Mouse (Mus musculus): ENCODE data around the gene Cnpy1. TPM values are rescaled to one million over a fixed set of nuclear protein-coding genes. Genes with fewer than 3 reads are reported as not detected.

Gene Cnpy1
- polyA plus RNA-seq, 1 experiment from 2014 or later: not detected

- no peaks in the 10 kb centered on the region for H3K79me2 ChIP-seq (ENCODE audit: inconsistent target)
- H3K4me3 ChIP-seq (ENCODE audit: inconsistent target): no peak overlapping the region
- no peaks in the 10 kb centered on the region for H3K36me3 ChIP-seq (ENCODE audit: inconsistent target)
- 17% methylated on average over 5 of the region's 5 CpGs for WGBS (ENCODE audit: missing documents)
- H3K27ac ChIP-seq: no peak overlapping the region
Measured at GRCm38 (mm10) chr5:28169166-28169801, 76.3 kb downstream of the Cnpy1 start.

- 3% methylated on average over 35 of the region's 36 CpGs for WGBS (ENCODE audit: missing documents)
- Histone ChIP-seq H3K36me3 (ENCODE audit: inconsistent target) (no peaks in the 10 kb centered on the region), H3K79me2 (ENCODE audit: inconsistent target) (no peaks in the 10 kb centered on the region), H3K4me3 (ENCODE audit: inconsistent target) (peak overlapping the region; percentile 0; the same call in 1 of the 2 replicates), H3K27ac (no peak overlapping the region)
Measured at GRCm38 (mm10) chr5:28168253-28169165, 77.1 kb downstream of the Cnpy1 start.

DNA sequence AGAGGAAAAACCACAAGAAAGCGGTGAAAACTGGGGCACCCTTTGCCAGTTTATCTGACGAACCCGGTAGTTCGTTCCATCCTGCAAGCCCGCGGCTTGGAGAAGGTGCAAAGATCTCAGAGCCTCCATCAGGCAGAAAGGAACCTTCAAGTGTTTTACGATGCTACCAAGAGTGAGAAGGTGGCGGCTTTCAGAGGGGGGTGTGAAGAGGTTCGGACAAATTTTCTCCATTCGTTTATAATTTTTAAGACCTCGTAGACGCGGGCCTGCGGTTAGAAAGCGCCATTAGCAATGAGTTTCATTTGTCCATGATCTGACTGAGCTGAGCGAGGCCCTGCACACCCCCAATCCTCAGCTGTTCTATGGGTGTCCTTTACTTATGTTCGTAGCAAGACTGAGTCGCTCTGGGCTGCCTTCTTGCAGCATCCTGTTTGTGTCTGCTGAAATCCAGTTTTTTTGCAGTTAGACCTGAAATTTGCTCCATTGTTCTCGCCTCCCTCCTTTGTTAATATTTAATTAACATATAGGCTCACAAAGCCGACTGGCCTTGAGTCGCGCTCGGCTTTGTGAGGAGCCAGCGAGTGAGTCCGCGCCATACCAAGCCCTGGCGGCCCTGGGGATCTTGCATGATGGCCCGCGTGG is 77.9 kb downstream of the Cnpy1 start:
- Histone ChIP-seq H3K36me3 (ENCODE audit: inconsistent target) (no peaks in the 10 kb centered on the region), H3K27ac (no peak overlapping the region), H3K79me2 (ENCODE audit: inconsistent target) (no peaks in the 10 kb centered on the region), H3K4me3 (ENCODE audit: inconsistent target) (peak overlapping the region; percentile 0; the same call in 1 of the 2 replicates)
- 5% methylated on average over 29 of the region's 29 CpGs for WGBS (ENCODE audit: missing documents)

DNA sequence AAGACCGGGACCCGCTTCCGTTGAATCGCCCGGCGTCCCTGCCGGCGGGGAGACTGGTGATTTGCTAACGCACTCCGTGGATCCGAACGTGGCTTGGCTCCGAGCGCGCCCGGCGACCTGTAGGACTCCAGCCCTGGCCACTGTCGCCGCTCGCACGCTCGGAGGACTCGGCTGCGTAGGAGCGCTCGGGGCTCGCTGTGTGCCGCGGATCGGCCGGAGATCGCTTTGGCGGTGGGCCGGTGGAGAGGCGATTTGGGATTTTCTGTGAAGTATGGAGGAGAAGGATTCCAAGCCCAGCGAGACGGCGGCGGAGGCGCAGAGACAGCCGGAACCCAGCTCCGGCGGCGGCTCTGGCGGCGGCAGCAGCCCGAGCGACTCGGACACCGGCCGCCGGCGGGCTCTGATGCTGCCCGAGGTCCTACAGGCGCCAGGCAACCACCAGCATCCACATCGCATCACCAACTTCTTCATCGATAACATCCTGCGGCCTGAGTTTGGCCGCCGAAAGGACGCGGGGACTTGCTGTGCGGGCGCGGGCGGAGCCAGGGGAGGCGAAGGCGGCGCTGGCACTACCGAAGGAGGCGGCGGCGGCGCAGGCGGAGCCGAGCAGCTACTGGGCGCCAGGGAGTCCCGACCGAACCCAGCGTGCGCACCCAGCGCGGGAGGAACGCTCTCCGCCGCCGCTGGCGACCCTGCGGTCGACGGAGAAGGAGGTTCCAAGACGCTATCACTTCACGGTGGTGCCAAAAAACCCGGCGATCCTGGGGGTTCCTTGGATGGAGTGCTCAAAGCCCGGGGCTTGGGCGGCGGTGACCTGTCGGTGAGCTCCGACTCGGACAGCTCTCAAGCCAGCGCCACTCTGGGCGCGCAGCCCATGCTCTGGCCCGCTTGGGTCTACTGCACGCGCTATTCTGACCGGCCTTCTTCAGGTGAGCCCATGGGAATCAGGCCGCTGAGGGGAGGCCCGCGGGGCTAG is 79.1 kb downstream of the Cnpy1 start:
- H3K79me2 ChIP-seq (ENCODE audit: inconsistent target): no peaks in the 10 kb centered on the region
- H3K27ac ChIP-seq: no peak overlapping the region
- 2% methylated on average over 102 of the region's 111 CpGs for WGBS (ENCODE audit: missing documents)
- no peak overlapping the region for H3K4me3 ChIP-seq (ENCODE audit: inconsistent target)
- H3K36me3 ChIP-seq (ENCODE audit: inconsistent target): no peaks in the 10 kb centered on the region

- WGBS (ENCODE audit: missing documents): 2% methylated on average over 112 of the region's 113 CpGs
- Histone ChIP-seq H3K4me3 (ENCODE audit: inconsistent target) (no peak within 1 kb of the TSS), H3K36me3 (ENCODE audit: inconsistent target) (no peaks in the 10 kb centered on the region), H3K79me2 (ENCODE audit: inconsistent target) (no peaks in the 10 kb centered on the region), H3K27ac (no peak within 1 kb of the TSS)
Measured at GRCm38 (mm10) chr5:28165358-28166255, 80.0 kb downstream of the Cnpy1 start, which contains the start of gene En2. TSS of gene En2 (plus strand) at chr5:28165694.

- Histone ChIP-seq H3K4me3 (ENCODE audit: inconsistent target) (no peak overlapping the region), H3K36me3 (ENCODE audit: inconsistent target) (no peaks in the 10 kb centered on the region), H3K79me2 (ENCODE audit: inconsistent target) (no peaks in the 10 kb centered on the region), H3K27ac (no peak overlapping the region)
- WGBS (ENCODE audit: missing documents): 23% methylated on average over 1 of the region's 1 CpGs
Measured at GRCm38 (mm10) chr5:28163926-28164325, 81.7 kb downstream of the Cnpy1 start.

DNA sequence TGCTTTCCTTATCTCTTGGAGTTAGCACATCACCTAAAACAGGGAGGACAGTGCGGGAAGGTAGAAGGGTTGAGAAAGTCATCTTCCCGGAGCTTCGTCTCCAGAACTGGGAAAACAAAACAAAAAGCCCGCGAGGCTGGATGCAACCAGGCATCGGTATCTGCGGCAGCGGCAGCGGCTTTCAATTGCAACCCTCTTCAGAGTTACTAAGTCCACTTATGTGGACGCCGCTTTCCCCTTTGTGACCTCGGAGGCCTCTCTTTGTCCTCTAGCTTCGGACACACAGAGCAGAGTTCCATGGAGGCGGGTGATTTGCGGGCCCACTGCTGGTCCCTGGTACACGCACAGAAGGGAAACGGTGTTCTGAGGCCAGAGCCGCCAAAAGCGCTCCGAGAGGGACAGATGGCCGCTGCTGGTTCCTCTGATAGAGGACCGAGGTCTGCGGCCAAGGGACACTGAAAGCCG is 83.6 kb downstream of the Cnpy1 start:
- Histone ChIP-seq H3K36me3 (ENCODE audit: inconsistent target) (no peaks in the 10 kb centered on the region), H3K79me2 (ENCODE audit: inconsistent target) (no peaks in the 10 kb centered on the region), H3K27ac (no peak overlapping the region), H3K4me3 (ENCODE audit: inconsistent target) (no peak overlapping the region)
- WGBS (ENCODE audit: missing documents): 4% methylated on average over 24 of the region's 24 CpGs

DNA sequence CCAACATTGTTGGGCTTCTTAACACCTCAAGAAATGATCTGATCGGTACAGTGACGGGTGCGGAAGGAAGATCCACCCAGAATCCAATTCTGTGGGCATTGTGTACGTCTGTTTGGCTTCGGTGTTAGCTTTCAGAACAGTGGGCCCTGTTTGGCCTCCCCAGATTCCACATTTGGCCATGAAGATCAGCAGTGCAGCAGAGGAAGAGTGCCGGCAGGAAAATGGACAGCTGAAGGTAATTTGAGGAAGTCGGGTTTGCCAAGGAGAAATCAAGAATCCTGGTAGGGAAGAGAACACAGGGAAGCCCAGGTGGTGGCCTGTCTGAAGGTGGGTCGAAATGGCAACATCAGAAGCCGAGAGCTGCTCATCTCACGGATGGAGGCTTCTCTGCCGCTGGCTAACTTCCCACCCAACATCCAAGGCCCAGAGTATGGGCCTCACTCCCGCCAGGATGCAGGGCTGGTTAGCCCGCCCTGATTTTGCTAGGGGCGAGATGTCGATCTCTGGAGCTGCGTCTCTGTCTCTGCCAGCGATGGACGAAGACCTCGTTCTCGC is 84.1 kb downstream of the Cnpy1 start:
- no peaks in the 10 kb centered on the region for H3K36me3 ChIP-seq (ENCODE audit: inconsistent target)
- H3K27ac ChIP-seq: no peak overlapping the region
- H3K79me2 ChIP-seq (ENCODE audit: inconsistent target): no peaks in the 10 kb centered on the region
- no peak overlapping the region for H3K4me3 ChIP-seq (ENCODE audit: inconsistent target)
- WGBS (ENCODE audit: missing documents): 9% methylated on average over 20 of the region's 20 CpGs

- no peak overlapping the region for H3K4me3 ChIP-seq (ENCODE audit: inconsistent target)
- H3K79me2 ChIP-seq (ENCODE audit: inconsistent target): no peaks in the 10 kb centered on the region
- WGBS (ENCODE audit: missing documents): 7% methylated on average over 7 of the region's 8 CpGs
- H3K27ac ChIP-seq: no peak overlapping the region
- H3K36me3 ChIP-seq (ENCODE audit: inconsistent target): no peaks in the 10 kb centered on the region
Measured at GRCm38 (mm10) chr5:28159891-28160470, 85.6 kb downstream of the Cnpy1 start.

GRCm38 (mm10) chr5:28159072-28159458 is 86.5 kb downstream of the Cnpy1 start:
- WGBS (ENCODE audit: missing documents): 12% methylated on average over 15 of the region's 15 CpGs
- no peak overlapping the region for H3K27ac ChIP-seq
- no peaks in the 10 kb centered on the region for H3K79me2 ChIP-seq (ENCODE audit: inconsistent target)
- H3K36me3 ChIP-seq (ENCODE audit: inconsistent target): no peaks in the 10 kb centered on the region
- no peak overlapping the region for H3K4me3 ChIP-seq (ENCODE audit: inconsistent target)

GRCm38 (mm10) chr5:28158308-28159071 is 87.1 kb downstream of the Cnpy1 start:
- no peak overlapping the region for H3K4me3 ChIP-seq (ENCODE audit: inconsistent target)
- no peaks in the 10 kb centered on the region for H3K79me2 ChIP-seq (ENCODE audit: inconsistent target)
- H3K27ac ChIP-seq: no peak overlapping the region
- no peaks in the 10 kb centered on the region for H3K36me3 ChIP-seq (ENCODE audit: inconsistent target)
- 8% methylated on average over 29 of the region's 31 CpGs for WGBS (ENCODE audit: missing documents)

GRCm38 (mm10) chr5:28157781-28158180 is 87.8 kb downstream of the Cnpy1 start:
- no peaks in the 10 kb centered on the region for H3K36me3 ChIP-seq (ENCODE audit: inconsistent target)
- no peak overlapping the region for H3K4me3 ChIP-seq (ENCODE audit: inconsistent target)
- no peaks in the 10 kb centered on the region for H3K79me2 ChIP-seq (ENCODE audit: inconsistent target)
- WGBS (ENCODE audit: missing documents): 11% methylated on average over 17 of the region's 17 CpGs
- no peak overlapping the region for H3K27ac ChIP-seq

All from macrophage (primary cell).